Mouse (Mus musculus): Measurements from ENCODE around the gene Tmem123. TPM values are rescaled to one million over a fixed set of nuclear protein-coding genes. Genes with fewer than 3 reads are reported as not detected.

The Tmem123 gene
- total RNA-seq, 1 experiment from 2014 or later: 269 TPM

Other genes with a start within 250 kb of the Tmem123 start
- gene Mmp8, start 205.6 kb upstream of the Tmem123 start, total RNA-seq (2017): 249 and 267 TPM in 2 replicates
- gene Mmp27, start 192.6 kb upstream of the Tmem123 start, total RNA-seq (2017): 0.61 and 0.70 TPM in 2 replicates
- not detected in 2 replicates for gene Mmp20, start 135.8 kb upstream of the Tmem123 start, total RNA-seq (2017)
- not detected in 2 replicates for gene Mmp7, start 72.0 kb upstream of the Tmem123 start, total RNA-seq (2017)
- gene Birc2, start 73.0 kb downstream of the Tmem123 start, total RNA-seq (2017): 97.6 and 113 TPM in 2 replicates
- 676 and 709 TPM in 2 replicates for gene Birc3, start 109.1 kb downstream of the Tmem123 start, total RNA-seq (2017)
- gene Yap1, start 240.6 kb downstream of the Tmem123 start, total RNA-seq (2017): 0.58 and 0.74 TPM in 2 replicates

Data from neutrophil, adult 5-6 weeks (primary cell).